Mouse (Mus musculus): Measurements from ENCODE around the gene Nop10. TPM values are rescaled to one million over a fixed set of nuclear protein-coding genes. Genes with fewer than 3 reads are reported as not detected.

Gene Nop10
- total RNA-seq, 2 experiments from 2014 or later: 57.7 to 59.7 TPM

GRCm38 (mm10) chr2:112298221-112298620 lies 36.5 kb downstream of the Nop10 start:
- intact Hi-C loops (cut with DNase I; ENCODE audit: low total_unique reads): no loop called here
- DNase-seq: no peak

GRCm38 (mm10) chr2:112308671-112309070 lies 46.9 kb downstream of the Nop10 start:
- DNase-seq: no peak
- intact Hi-C loops (cut with DNase I; ENCODE audit: low total_unique reads): no loop called here

DNA sequence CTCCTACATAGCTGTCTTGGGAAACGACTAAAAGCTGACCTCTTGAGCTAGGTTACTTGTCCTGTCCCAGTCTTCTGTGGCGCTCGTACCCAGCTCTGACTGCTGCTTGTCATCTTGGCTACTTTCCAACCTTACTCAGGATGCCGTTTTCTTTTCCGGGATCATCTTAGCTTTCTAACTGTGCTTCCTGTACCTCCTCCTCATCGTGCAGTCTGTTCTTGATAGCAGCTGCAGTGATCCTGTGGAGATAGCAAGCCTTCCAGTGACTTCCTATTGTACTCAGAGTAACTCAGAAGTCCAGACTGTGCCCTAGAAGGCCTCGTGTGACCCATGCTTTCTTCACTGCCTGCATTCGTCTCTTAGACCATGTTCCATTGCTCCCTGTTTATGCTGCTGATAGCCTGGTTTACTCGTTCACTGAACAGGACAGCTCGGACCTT lies 47.5 kb downstream of the Nop10 start:
- no peak for DNase-seq
- intact Hi-C loops (cut with DNase I; ENCODE audit: low total_unique reads): no loop called here

Other genes starting within 250 kb of the Nop10 start
- gene Olfr1310, start 249.2 kb upstream of the Nop10 start, total RNA-seq (2021): not detected
- not detected for gene Olfr1311, start 237.5 kb upstream of the Nop10 start, total RNA-seq (2021)
- not detected for gene Olfr1312, start 211.7 kb upstream of the Nop10 start, total RNA-seq (2021)
- not detected for gene Olfr1313, start 184.1 kb upstream of the Nop10 start, total RNA-seq (2021)
- not detected for gene Olfr1314, start 165.1 kb upstream of the Nop10 start, total RNA-seq (2021)
- gene Olfr1315-ps1, start 146.5 kb upstream of the Nop10 start, total RNA-seq (2021): not detected
- gene Olfr1316, start 126.9 kb upstream of the Nop10 start, total RNA-seq (2021): not detected
- gene Olfr1317, start 121.6 kb upstream of the Nop10 start, total RNA-seq (2021): not detected
- not detected for gene Olfr1318, start 107.7 kb upstream of the Nop10 start, total RNA-seq (2021)
- 1 to 10 TPM; 1.7 to 2.2 TPM for gene Lpcat4, start 22.5 kb upstream of the Nop10 start, total RNA-seq (2021)
- not detected for gene Nutm1, start 2.6 kb upstream of the Nop10 start, total RNA-seq (2021)
- gene Slc12a6, start 3.9 kb downstream of the Nop10 start, total RNA-seq (2021): 10 to 100 TPM; 20.4 to 25.2 TPM
- under 1 TPM; 0.71 to 0.84 TPM for gene Gm21985, start 4.4 kb downstream of the Nop10 start, total RNA-seq (2021)
- gene Emc4, start 106.1 kb downstream of the Nop10 start, total RNA-seq (2021): 10 to 100 TPM; 67.2 to 71.2 TPM
- gene Katnbl1, start 117.3 kb downstream of the Nop10 start, total RNA-seq (2021): 1 to 10 TPM; 4.3 to 5.1 TPM
- gene Emc7, start 193.1 kb downstream of the Nop10 start, total RNA-seq (2021): 10 to 100 TPM; 12.3 to 12.8 TPM
- not detected for gene Chrm5, start 218.8 kb downstream of the Nop10 start, total RNA-seq (2021)
- 10 to 100 TPM; 15.8 to 23.6 TPM for gene Aven, start 231.0 kb downstream of the Nop10 start, total RNA-seq (2021)